Mouse (Mus musculus) bone marrow, adult 2 months (tissue): ENCODE data around the gene Tmem91.

Experiments
- CTCF ChIP-seq: fragments of 200-500 bp; IDR thresholded peaks from 2 replicates; pipeline ENCODE4 v1.5.1; 2011; ENCODE audit warnings: low read length, control low read depth; ENCODE audit not compliant: control insufficient read depth, insufficient read depth
- POLR2A ChIP-seq: fragments of 200-500 bp; IDR thresholded peaks from 2 replicates; pipeline ENCODE4 v1.6.1; 2011; ENCODE audit warnings: low read depth, mild to moderate bottlenecking, control low read depth, low read length, borderline replicate concordance; ENCODE audit not compliant: control insufficient read depth

DNA sequence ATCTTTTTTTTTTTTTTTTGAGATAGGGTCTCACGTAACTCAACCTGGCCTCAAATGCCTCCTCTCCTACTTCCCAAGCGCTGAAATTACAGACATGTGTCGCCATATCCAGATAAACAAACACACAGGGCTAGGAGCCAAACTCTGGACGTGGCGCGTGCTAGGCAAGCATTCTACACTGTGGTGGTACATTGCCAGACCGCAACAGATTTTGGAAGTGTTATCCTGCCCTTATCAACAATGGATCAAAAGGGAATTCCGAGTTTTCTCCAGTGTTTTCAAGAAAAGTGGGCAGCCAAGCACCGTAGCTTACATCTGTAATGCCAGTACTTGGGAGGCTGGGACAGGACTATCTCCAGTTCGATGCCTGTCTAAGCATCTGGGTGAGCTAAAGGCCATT, 17.2 kb downstream of the Tmem91 start:
- no peak for TF ChIP-seq POLR2A
- TF ChIP-seq CTCF, result no peak
